Mouse (Mus musculus): ENCODE measurements at regions not wholly inside any gene's neighbourhood (a gene's known extent, or its start where the extent isn't known, plus 50 kb on each side); places are given as distances from the start of the nearest gene placed in this dataset.

DNA sequence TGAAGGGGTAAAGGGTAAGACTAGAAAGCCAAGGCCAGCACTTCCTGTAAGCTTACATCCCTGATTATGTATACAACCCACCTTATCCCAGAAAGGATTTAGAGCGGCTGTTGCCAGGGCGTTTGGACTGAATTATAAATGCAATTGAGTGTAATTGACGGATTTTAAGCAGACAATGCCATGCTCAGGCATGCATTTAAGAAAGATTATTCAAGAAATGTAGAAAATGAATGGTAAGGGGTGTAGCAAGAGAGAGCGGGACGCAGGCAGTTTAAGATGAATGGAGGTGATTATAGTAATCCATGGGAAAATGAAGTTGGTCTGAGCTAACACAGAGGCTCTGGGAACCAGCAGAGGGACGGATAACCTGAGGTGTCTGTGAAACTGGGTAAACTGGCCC, 229.2 kb upstream of the Sox9 start:
- ATAC-seq (ENCODE audit: low FRiP score, low read depth) (no peak), DNase-seq (ENCODE audit: low spot score) (no peak)
- WGBS = 77% methylated on average over 6 of the region's 6 CpGs
- H3K4me1 ChIP-seq (ENCODE audit: control insufficient read depth, insufficient read depth, low read length) = no peaks in the 10 kb centered on the region
- no peak for TF ChIP-seq POLR2A (IDR thresholded peaks at IDR 0.05; ENCODE audit: borderline replicate concordance, extremely low read depth, insufficient read depth, insufficient read length)
- H3K27ac ChIP-seq (replicated peaks; ENCODE audit: low read depth, low read length) = no peak overlapping the region
- no peak overlapping the region for H3K4me2 ChIP-seq (replicated peaks; ENCODE audit: low read depth, low read length, severe bottlenecking)
- no peaks in the 10 kb centered on the region for H3K27me3 ChIP-seq (ENCODE audit: control insufficient read depth, insufficient read depth, low read length)
- no peak overlapping the region for H3K4me3 ChIP-seq (replicated peaks; ENCODE audit: low read length)
- H3K36me3 ChIP-seq (ENCODE audit: control insufficient read depth, insufficient read depth, low read length) = no peaks in the 10 kb centered on the region
- H3K9ac ChIP-seq (ENCODE audit: low read depth, low read length, severe bottlenecking) = no peak overlapping the region
- H3K9me3 ChIP-seq (ENCODE audit: control insufficient read depth, low read length) = no peaks in the 10 kb centered on the region

DNA sequence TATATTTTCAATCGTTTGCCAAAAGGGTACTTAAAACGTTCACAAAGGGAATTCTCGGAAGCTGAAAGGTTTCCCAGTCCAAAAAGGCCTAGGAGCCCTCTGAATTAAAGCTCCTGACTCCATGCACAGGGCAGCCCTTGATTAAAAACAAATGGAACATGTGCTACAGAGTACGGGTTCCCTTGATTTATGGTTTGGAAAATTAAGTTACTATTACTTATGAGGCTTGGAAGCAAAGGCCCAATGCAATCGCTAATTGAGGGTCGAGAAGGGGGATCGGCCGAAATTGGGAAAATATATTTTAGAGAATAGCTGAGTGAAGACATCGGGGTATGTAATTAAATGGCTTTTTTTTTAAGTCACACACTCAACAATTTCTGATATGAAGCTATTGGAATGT, 219.0 kb upstream of the Sox9 start:
- DNase-seq (ENCODE audit: low spot score) (no peak), ATAC-seq (ENCODE audit: low FRiP score, low read depth) (no peak)
- no peak for TF ChIP-seq POLR2A (IDR thresholded peaks at IDR 0.05; ENCODE audit: borderline replicate concordance, extremely low read depth, insufficient read depth, insufficient read length)
- Histone ChIP-seq H3K9me3 (ENCODE audit: control insufficient read depth, low read length) (no peaks in the 10 kb centered on the region), H3K27ac (replicated peaks; ENCODE audit: low read depth, low read length) (peak overlapping the region; percentile 26; the same call in 1 of the 2 replicates), H3K4me1 (ENCODE audit: control insufficient read depth, insufficient read depth, low read length) (peaks cover 6% of the 10 kb centered on the region), H3K9ac (ENCODE audit: low read depth, low read length, severe bottlenecking) (no peak overlapping the region), H3K4me2 (replicated peaks; ENCODE audit: low read depth, low read length, severe bottlenecking) (no peak overlapping the region), H3K4me3 (replicated peaks; ENCODE audit: low read length) (no peak overlapping the region), H3K36me3 (ENCODE audit: control insufficient read depth, insufficient read depth, low read length) (no peaks in the 10 kb centered on the region), H3K27me3 (ENCODE audit: control insufficient read depth, insufficient read depth, low read length) (no peaks in the 10 kb centered on the region)
- 31% methylated on average over 9 of the region's 9 CpGs for WGBS

DNA sequence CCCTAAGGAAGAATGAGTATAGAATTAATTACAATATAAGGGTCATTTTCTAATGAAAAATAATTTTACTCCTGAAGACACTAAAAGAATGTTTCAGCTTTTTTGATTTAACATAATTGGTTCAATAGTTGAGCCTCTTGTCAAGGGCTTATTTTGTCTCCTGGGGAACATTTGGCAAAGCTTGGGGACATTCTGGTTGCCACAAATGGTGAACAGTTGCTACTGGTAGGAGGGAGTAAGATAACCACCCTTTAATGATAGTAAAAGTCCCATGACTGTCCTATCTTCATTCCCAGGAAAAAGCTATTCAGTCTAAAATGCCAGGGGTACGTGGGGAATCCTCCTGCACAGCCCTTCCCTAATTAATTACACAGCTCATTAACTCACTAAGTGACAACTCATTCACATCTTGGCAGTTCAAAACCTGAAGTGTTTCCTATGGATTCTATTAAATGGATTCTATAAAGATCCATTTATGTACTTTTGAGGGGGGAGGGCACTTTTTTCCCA, 217.3 kb upstream of the Sox9 start:
- Histone ChIP-seq H3K27me3 (ENCODE audit: control insufficient read depth, insufficient read depth, low read length) (no peaks in the 10 kb centered on the region), H3K9me3 (ENCODE audit: control insufficient read depth, low read length) (no peaks in the 10 kb centered on the region), H3K36me3 (ENCODE audit: control insufficient read depth, insufficient read depth, low read length) (no peaks in the 10 kb centered on the region), H3K4me1 (ENCODE audit: control insufficient read depth, insufficient read depth, low read length) (peaks cover 6% of the 10 kb centered on the region), H3K9ac (ENCODE audit: low read depth, low read length, severe bottlenecking) (no peak overlapping the region), H3K4me3 (replicated peaks; ENCODE audit: low read length) (no peak overlapping the region), H3K27ac (replicated peaks; ENCODE audit: low read depth, low read length) (no peak overlapping the region), H3K4me2 (replicated peaks; ENCODE audit: low read depth, low read length, severe bottlenecking) (no peak overlapping the region)
- WGBS = 39% methylated on average over 1 of the region's 1 CpGs
- no peak for TF ChIP-seq POLR2A (IDR thresholded peaks at IDR 0.05; ENCODE audit: borderline replicate concordance, extremely low read depth, insufficient read depth, insufficient read length)
- ATAC-seq (ENCODE audit: low FRiP score, low read depth) = no peak
- DNase-seq (ENCODE audit: low spot score) = no peak

DNA sequence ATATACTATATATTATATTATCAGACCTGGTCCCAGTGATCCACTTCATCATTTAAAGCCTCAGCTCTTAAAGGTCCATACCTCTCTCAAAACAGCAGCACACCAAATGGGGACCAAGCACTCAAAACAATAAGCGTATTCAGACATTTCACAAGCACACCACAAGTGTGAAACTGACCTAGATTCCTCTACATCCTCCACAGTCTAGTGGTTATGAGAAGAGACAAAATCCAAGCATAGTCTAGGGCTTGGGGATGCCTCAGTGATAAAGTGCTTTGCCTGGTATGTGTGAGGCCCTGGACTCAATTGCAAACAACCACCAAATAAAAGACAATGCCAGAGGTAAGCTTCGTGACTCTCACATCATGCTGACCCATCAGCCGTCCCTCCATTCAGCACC, 216.0 kb upstream of the Sox9 start:
- no peak for ATAC-seq (ENCODE audit: low FRiP score, low read depth)
- no peaks in the 10 kb centered on the region for H3K9me3 ChIP-seq (ENCODE audit: control insufficient read depth, low read length)
- no peaks in the 10 kb centered on the region for H3K36me3 ChIP-seq (ENCODE audit: control insufficient read depth, insufficient read depth, low read length)
- no peaks in the 10 kb centered on the region for H3K27me3 ChIP-seq (ENCODE audit: control insufficient read depth, insufficient read depth, low read length)
- H3K4me2 ChIP-seq (replicated peaks; ENCODE audit: low read depth, low read length, severe bottlenecking) = no peak overlapping the region
- peaks cover 6% of the 10 kb centered on the region for H3K4me1 ChIP-seq (ENCODE audit: control insufficient read depth, insufficient read depth, low read length)
- H3K4me3 ChIP-seq (replicated peaks; ENCODE audit: low read length) = no peak overlapping the region
- no peak overlapping the region for H3K9ac ChIP-seq (ENCODE audit: low read depth, low read length, severe bottlenecking)
- DNase-seq (ENCODE audit: low spot score) = no peak
- 88% methylated on average over 3 of the region's 3 CpGs for WGBS
- H3K27ac ChIP-seq (replicated peaks; ENCODE audit: low read depth, low read length) = no peak overlapping the region
- no peak for TF ChIP-seq POLR2A (IDR thresholded peaks at IDR 0.05; ENCODE audit: borderline replicate concordance, extremely low read depth, insufficient read depth, insufficient read length)

DNA sequence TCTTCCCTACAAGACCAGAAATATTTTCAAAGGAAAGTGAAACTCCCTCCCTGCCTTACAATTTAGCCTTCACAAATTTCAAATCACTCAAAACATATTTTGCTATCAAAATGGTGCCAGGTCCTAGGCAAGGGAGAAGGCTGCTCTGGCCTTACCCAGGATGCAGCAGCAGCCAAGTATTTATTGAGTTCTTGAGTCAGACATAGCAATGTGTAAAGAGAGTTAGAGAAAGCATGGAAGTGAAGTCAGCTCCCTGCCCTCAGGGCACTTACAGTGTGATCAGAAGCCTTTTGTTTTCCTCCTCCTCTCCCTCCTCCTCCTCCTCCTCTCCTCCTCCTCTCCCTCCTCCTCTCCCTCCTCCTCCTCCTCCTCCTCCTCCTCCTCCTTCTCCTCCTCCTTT, 194.6 kb upstream of the Sox9 start:
- Histone ChIP-seq H3K36me3 (ENCODE audit: control insufficient read depth, insufficient read depth, low read length) (no peaks in the 10 kb centered on the region), H3K27ac (replicated peaks; ENCODE audit: low read depth, low read length) (no peak overlapping the region), H3K4me3 (replicated peaks; ENCODE audit: low read length) (no peak overlapping the region), H3K9me3 (ENCODE audit: control insufficient read depth, low read length) (no peaks in the 10 kb centered on the region), H3K4me1 (ENCODE audit: control insufficient read depth, insufficient read depth, low read length) (peaks cover 5% of the 10 kb centered on the region), H3K9ac (ENCODE audit: low read depth, low read length, severe bottlenecking) (no peak overlapping the region), H3K4me2 (replicated peaks; ENCODE audit: low read depth, low read length, severe bottlenecking) (no peak overlapping the region), H3K27me3 (ENCODE audit: control insufficient read depth, insufficient read depth, low read length) (no peaks in the 10 kb centered on the region)
- ATAC-seq (ENCODE audit: low FRiP score, low read depth) (no peak), DNase-seq (ENCODE audit: low spot score) (no peak)
- no peak for TF ChIP-seq POLR2A (IDR thresholded peaks at IDR 0.05; ENCODE audit: borderline replicate concordance, extremely low read depth, insufficient read depth, insufficient read length)

DNA sequence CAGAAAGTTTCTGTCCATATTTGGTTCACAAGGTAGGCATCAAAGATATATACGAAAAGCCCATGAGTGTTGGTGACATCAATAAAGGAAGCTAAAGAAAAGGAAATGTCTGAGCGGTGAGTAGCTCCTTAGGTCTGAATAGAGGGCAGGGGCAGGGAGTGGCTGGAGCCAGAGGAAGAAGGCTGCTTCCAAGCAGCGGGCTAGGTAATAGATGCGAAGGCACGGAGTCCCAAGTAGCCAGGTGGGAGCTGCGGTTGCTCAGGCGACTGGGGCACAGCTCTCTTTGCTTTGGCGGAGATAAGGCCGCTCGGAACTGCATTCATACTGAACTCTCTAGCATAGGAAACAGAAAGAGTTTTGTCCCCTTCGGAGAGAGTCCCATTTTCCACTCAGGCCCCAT, 193.9 kb upstream of the Sox9 start:
- ATAC-seq (ENCODE audit: low FRiP score, low read depth) (no peak), DNase-seq (ENCODE audit: low spot score) (no peak)
- H3K4me1 ChIP-seq (ENCODE audit: control insufficient read depth, insufficient read depth, low read length) = peaks cover 5% of the 10 kb centered on the region
- H3K36me3 ChIP-seq (ENCODE audit: control insufficient read depth, insufficient read depth, low read length) = no peaks in the 10 kb centered on the region
- no peaks in the 10 kb centered on the region for H3K9me3 ChIP-seq (ENCODE audit: control insufficient read depth, low read length)
- H3K27me3 ChIP-seq (ENCODE audit: control insufficient read depth, insufficient read depth, low read length) = no peaks in the 10 kb centered on the region
- H3K4me2 ChIP-seq (replicated peaks; ENCODE audit: low read depth, low read length, severe bottlenecking) = no peak overlapping the region
- H3K4me3 ChIP-seq (replicated peaks; ENCODE audit: low read length) = no peak overlapping the region
- TF ChIP-seq POLR2A (IDR thresholded peaks at IDR 0.05; ENCODE audit: borderline replicate concordance, extremely low read depth, insufficient read depth, insufficient read length) = no peak
- no peak overlapping the region for H3K9ac ChIP-seq (ENCODE audit: low read depth, low read length, severe bottlenecking)
- 0 out of 2 replicates have a peak overlapping the region, but pooled peaks have one; percentile 26 for H3K27ac ChIP-seq (replicated peaks; ENCODE audit: low read depth, low read length)
- WGBS = 67% methylated on average over 11 of the region's 11 CpGs

Data from limb, embryonic 14.5 days (tissue).